Mouse (Mus musculus): ENCODE measurements around the gene Top2b.

DNA sequence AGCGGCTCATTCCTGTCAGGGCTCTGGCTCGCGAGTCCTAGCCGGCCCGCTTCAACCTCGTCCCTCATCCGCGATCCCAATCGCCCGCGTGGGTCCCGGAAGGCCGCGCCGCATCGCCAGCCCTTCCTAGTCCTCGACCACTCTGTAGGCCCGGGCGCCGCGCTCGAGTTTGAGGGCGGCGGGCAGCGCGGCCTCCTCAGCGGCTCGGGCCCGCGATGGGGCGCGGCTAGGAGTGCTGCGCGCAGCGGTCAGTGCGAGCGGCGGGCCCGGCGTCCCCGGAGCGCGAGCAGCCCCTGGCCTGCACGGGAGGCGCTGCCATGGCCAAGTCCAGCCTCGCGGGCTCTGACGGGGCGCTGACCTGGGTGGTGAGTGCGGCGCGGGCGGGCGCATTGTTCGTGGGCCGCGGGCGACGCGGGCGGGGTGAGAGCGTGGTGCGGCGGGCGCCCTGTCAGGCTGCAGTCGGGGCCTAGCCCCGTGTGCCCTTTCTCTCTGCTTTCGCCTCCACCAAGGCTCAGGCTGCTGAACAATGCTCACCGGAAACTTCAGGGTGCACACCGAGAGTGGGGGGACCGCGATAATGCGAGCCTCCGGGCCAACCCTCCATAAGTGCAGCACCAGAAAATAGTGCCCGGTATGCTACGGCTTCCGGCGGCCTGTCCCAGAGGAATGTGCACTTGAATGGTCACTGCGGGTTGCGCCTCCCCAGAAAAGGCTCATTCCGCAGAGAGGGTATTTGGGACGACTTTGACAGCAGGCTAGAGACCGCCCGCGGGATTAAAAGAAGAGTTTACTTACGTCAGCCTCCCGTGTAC lies 589 bp downstream of the Top2b start:
- TF ChIP-seq CTCF (IDR thresholded peaks at IDR 0.05; ENCODE audit: control insufficient read depth, insufficient read depth, low read length) (no peak), POLR2A (IDR thresholded peaks at IDR 0.05; ENCODE audit: borderline replicate concordance, control insufficient read depth, low read depth, low read length) (peak; percentile 24; the same call in 1 of the 2 replicates)

Measured in bone marrow, adult 2 months (tissue).